Mouse (Mus musculus): ENCODE measurements at regions not wholly inside any gene's neighbourhood (a gene's known extent, or its start where the extent isn't known, plus 50 kb on each side); places are given as distances from the start of the nearest gene placed in this dataset.

DNA sequence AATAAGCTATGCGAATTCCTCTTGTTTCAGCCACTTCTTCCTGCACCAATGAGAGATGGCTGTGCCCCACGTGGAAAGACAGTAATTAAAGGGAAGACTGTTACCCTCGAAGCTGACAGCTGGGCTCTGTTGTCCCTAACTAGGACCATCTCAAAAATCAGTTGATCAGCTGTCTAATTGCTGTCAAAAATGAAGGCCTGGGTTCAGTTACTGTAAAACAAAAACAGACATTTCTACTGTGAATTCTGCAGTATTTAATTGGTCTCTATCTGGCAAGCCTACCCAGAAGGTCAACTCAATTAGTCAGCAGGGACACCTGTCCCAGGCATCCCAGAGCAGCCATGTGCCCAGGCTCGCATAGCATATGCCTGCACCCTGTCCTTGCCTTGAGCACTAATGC, 385.8 kb upstream of the Zdhhc25 start:
- DNase-seq (ENCODE audit: low spot score) = no peak

GRCm38 (mm10) chr15:88229456-88229855, 370.6 kb upstream of the Zdhhc25 start:
- DNase-seq (ENCODE audit: low spot score) = no peak

DNA sequence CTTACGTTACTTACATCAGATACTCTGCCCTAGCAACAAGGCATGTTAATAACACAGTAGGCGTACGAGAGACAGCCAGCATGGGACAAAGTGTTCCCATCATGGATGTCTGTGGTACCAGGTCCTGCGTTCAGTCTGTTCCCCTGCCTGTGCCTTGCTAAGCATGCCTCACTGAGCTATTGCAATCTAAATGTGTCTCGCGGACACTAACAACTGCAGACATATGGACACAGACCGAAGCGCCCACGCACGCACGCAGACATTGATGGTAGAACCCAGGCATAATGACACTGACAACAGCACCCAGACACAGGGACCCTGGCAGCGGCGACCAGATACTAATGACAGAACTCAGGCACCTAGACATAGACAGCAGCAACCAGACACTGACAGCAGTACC, 355.5 kb upstream of the Zdhhc25 start:
- no peak for DNase-seq (ENCODE audit: low spot score)

DNA sequence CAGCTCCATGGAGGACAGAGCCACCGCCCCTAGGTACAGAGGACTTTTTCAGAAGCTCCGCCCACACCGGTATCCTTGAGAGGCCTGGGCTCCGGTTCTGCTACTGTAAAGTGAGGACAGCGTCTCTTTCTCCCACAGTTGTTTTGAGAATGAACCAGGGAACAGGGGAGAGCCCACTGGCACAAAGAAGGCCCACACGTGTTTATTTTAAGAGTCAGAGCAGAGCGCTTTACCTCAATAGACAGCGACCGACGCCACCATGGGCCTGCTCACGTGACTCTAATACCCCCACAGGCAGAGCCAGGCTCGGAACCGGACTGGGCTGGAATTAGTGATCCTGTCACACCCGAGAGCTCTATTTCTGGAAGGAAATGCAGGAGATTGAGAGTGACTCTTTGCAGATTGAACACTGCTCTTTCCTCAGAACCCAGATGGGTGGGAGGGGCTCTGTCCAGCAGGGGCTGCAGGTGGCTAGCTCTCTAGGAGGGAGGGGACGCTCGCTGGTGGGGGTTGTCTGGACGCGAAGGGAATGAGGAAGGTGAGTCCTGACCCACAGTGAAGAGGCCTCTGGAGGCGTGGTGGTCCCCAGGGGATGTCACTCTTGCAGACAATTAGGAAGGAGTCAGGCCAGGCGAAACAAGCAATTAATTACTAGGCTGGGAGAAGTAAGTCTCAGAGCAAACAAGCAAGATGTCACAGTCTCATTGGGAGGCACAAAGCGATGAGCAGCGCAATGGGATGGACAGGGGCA, 354.4 kb upstream of the Zdhhc25 start:
- DNase-seq (ENCODE audit: low spot score) = no peak

- DNase-seq (ENCODE audit: low spot score) = peak; percentile 16
These were observed 352.0 kb upstream of the Zdhhc25 start for GRCm38 (mm10) chr15:88247974-88248625.

DNA sequence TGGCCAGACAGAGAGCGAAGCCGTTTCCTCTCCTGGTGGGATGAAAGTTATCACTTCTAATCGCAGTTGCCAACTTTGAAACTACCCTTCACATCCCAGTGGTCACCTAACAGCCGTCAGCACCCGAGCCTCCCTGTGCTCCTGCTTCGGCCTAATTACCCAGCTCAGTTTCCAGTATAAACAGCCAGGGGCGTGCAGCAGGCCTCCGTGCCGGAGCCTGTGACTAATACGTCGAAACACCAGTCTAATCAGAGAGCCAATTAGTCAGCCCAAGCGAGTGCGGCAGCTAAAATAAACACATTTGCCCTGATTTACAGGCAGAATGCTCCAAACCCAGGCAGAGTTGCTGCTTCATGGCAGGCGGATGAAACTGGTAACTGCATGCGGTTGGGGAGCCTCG, 312.1 kb upstream of the Zdhhc25 start:
- no peak for DNase-seq (ENCODE audit: low spot score)

GRCm38 (mm10) chr15:88288696-88289095, 311.4 kb upstream of the Zdhhc25 start:
- DNase-seq (ENCODE audit: low spot score) = no peak

DNA sequence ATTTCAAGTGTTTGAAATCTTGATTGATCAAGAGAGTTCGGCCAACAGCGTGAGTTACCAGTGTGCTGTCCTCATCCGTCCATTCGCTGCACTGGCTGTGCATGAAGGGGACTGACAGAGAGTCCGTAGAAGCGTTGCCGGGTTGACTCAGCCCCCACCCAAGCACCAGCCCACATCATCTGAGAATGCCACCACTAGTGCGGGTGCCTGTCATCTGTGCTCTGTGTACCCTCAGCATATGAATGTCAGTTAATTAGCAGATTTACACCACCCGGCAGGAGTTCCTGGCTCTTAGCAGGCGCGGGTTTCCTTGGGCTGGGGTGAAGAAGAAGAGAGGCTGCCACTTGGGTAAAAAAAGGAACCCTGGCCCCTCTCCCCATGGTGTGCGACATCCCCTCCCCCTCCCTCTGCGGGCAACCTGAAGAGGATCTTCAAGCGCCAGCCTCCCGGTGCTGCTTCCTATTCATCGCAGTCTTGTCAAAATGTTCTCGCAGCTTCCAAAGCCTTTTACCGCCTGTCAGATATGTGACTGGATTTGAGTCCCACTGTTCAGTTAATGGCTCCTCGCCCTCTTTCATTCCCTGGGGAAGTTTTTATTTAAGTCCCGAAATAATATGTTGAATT, 309.2 kb upstream of the Zdhhc25 start:
- DNase-seq (ENCODE audit: low spot score) = no peak

GRCm38 (mm10) chr15:88299061-88299460, 301.0 kb upstream of the Zdhhc25 start:
- DNase-seq (ENCODE audit: low spot score) = no peak

- DNase-seq (ENCODE audit: low spot score) = no peak
These were observed 288.9 kb upstream of the Zdhhc25 start for GRCm38 (mm10) chr15:88311158-88311557.

GRCm38 (mm10) chr15:88314810-88315459, 285.2 kb upstream of the Zdhhc25 start:
- no peak for DNase-seq (ENCODE audit: low spot score)

DNA sequence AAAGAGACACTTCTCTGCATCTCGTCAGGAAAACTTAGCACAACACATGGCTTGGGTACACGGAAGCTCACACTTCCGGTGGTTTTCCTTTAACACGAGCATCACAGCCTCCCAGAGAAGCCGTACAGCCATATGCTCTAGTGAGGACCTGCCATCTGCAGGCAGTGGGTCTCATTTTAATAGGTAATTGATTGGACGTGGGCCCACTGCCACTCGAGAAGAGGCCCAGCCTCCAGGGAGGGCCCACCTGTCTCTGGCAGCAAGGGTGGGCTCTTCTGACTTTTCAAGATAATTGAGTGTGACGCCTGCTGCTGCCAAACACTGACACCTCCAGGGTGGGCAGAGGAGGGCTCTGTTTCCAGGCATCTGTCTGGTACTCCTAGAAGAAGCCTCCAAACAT, 282.1 kb upstream of the Zdhhc25 start:
- DNase-seq (ENCODE audit: low spot score) = no peak

GRCm38 (mm10) chr15:88319527-88319926, 280.6 kb upstream of the Zdhhc25 start:
- DNase-seq (ENCODE audit: low spot score) = no peak

GRCm38 (mm10) chr15:88323584-88324375, 276.3 kb upstream of the Zdhhc25 start:
- DNase-seq (ENCODE audit: low spot score) = no peak

DNA sequence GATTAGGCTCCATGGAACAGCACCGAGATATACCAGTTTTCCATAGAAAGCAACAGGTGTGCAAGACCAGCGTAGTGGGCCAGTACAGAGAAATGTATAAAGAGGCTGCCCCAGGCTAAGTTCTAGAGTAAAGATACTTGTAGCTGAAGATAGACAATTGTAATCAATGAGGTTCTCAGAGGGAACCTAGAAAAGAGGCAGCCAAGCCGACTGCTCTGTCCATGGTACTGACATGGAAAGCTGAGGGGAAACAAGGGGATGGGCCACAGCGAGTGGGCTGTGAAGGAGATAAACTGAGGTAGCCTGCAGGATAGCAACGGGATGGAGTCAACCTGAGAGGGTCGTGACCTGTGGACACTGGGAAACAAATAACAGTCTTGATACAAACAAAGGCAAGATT, 275.0 kb upstream of the Zdhhc25 start:
- no peak for DNase-seq (ENCODE audit: low spot score)

DNA sequence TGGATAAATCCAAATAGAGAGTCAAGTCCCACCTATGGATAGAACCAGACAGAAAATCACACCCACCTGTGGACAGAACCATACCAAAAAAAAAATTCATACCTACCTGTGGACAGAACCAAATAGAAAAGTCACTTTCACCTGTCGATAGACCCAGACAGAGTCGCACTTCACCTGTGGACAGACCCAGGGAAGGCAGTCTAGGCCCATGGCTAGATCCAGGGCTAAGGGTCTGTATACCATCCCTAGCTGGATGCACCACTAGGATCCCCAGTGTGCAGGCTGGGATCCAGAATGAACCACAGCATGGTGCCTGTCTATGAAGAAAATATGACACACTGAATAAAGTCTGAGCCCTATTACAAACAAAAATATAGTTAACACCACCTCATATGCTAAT, 246.9 kb upstream of the Zdhhc25 start:
- DNase-seq (ENCODE audit: low spot score) = no peak

DNA sequence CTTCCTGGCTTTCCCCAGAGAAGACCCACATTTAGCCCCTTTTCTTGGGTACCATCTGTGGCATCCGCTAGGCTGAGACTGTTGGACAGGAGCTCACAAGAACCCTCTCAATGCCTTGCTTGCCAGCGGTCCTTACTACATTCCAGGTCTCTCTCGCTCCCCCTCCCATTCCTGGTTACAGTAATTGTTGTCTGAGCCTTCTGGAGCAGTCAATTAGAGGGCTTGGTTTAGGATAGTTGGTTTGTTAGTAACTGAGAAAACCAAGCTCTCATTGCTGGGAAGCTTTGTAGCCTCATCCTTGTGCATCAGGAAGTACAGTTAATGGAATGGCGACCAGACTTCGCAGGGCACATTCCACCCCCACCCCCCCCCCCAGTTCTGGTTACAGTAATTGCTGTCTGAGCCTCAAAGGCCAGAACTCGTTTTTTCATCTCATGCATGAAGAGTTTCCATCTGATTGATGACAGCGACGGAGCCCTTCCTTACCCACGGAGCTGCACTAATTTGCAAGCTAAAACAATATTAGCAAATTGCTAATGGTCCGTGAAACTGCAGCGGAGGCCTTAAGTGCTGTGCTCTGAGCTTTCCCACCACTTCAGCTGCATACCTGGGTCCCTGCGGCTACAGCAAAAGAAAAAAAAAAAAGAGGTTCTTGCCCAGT, 239.6 kb upstream of the Zdhhc25 start:
- no peak for DNase-seq (ENCODE audit: low spot score)

DNA sequence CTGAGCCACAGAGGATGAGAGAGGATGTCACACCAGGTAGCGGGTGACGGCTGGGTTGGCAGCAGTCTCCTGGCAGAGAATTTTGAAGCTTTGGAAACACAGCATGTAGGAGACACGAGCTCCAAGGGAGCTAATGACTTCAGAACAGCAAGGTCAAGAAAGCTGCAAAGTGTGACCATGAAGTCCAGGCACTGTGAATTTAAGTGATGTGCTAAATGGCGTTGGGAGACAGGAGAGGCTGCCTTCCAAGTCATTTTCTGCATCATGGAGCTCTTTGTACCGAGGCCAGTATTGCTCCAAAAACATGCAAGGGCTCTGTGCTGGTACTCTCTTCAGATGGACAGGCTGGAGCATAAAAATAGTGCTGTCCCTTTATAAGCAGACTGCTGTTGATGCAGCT, 238.8 kb upstream of the Zdhhc25 start:
- DNase-seq (ENCODE audit: low spot score) = no peak

GRCm38 (mm10) chr15:88362966-88363365, 237.1 kb upstream of the Zdhhc25 start:
- DNase-seq (ENCODE audit: low spot score) = no peak

- DNase-seq (ENCODE audit: low spot score) = no peak
These were observed 229.7 kb upstream of the Zdhhc25 start for GRCm38 (mm10) chr15:88370366-88370765.

- DNase-seq (ENCODE audit: low spot score) = no peak
These were observed 228.1 kb upstream of the Zdhhc25 start for GRCm38 (mm10) chr15:88372039-88372438.

All from adipocyte (in vitro differentiated cells).